Mouse (Mus musculus): ENCODE results near the gene Cdhr3. TPM values are rescaled to one million over a fixed set of nuclear protein-coding genes. Genes with fewer than 3 reads are reported as not detected.
"Not testable (repeated sequence)": the region's sequence is repeated elsewhere in the genome, so short reads cannot be mapped to it uniquely, and the experiment has no call there.

Gene Cdhr3
- polyA plus RNA-seq, 1 experiment from 2014 or later: 0.18 TPM

DNA sequence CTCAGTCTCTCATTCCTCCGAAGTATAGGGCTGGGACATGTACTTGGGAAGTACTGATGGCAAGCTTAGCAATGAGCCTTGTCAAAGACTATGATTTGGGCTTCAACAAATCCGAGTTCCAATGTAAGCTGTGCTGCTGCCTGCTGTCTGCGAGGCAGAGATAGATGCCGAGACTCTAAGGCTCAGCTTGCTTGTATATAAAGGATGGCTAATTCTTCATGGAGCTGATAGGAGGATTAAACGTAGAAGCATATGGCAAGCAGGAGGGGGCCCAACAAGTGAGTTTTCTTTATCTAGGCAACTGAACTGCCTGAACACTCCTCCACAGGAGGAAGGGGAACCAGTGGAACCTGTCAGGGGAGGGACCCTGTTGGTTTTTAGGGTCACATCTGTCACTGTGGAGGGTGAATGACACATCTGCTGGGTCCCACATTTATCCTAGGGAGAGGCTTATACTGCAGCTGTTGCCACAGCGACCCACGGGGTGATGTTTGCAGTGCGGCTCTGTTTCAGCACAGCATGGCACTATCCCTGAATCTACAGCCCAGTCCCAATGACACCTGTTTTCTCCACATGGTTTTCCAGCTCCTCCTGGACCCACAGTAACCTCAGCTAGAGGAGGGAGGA lies 89.2 kb downstream of the Cdhr3 start:
- H3K4me2 ChIP-seq: no peak overlapping the region
- H3K4me1 ChIP-seq (replicated peaks): peaks cover 3% of the 10 kb centered on the region; the same call in 1 of the 2 replicates
- no peaks in the 10 kb centered on the region for H3K9me3 ChIP-seq (replicated peaks)
- H3K36me3 ChIP-seq: no peaks in the 10 kb centered on the region
- no peak overlapping the region for H3K9ac ChIP-seq
- H3K27me3 ChIP-seq (replicated peaks): no peaks in the 10 kb centered on the region; the same call in 1 of the 2 replicates
- WGBS: 57% methylated on average over 8 of the region's 8 CpGs
- ATAC-seq (ENCODE audit: insufficient number of reproducible peaks, low FRiP score): no peak
- no peak overlapping the region for H3K27ac ChIP-seq (ENCODE audit: poor library complexity, severe bottlenecking)
- no peak overlapping the region for H3K4me3 ChIP-seq

DNA sequence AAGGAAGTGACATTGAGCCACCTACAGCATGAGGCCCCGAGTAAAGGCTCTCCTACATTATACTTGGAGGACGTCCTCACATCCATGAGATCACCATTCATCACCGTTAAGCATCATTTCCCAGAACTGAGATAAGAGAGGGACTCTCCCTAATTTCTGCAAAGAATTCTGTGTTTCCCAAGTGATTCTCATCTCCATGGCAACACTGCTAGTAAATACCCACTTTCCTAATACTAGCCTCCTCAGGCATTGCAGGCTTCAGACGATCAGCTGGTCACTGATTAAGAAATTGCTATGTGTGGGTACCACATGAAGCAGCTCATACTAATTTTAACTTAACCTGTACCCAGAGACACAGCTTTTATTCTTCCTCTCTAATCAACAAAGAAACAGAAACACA lies 92.3 kb downstream of the Cdhr3 start:
- Histone ChIP-seq H3K9me3 (replicated peaks) (no peaks in the 10 kb centered on the region), H3K4me1 (replicated peaks) (peaks cover under 1% of the 10 kb centered on the region; the same call in 1 of the 2 replicates), H3K4me2 (no peak overlapping the region), H3K36me3 (no peaks in the 10 kb centered on the region), H3K4me3 (no peak overlapping the region), H3K27ac (ENCODE audit: poor library complexity, severe bottlenecking) (no peak overlapping the region), H3K27me3 (replicated peaks) (no peaks in the 10 kb centered on the region; the same call in 1 of the 2 replicates), H3K9ac (no peak overlapping the region)
- WGBS: 45% methylated on average over 4 of the region's 4 CpGs
- ATAC-seq (ENCODE audit: insufficient number of reproducible peaks, low FRiP score): no peak

DNA sequence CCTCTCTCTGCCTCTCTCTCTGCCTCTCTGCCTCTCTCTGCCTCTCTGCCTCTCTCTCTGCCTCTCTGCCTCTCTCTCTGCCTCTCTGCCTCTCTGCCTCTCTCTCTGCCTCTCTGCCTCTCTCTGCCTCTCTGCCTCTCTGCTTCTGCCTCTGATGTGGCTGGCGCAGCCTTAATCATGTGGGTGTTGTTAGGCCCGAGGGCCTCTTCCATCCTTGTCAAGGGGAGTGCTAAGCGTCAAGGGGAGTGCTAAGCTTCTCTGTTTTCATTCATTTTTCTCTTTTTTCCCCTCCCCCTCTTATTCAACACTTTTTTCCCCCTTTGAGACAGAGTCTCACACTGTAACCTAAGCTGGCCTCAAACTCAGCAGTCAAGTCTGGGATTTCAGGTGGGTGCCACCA lies 92.9 kb downstream of the Cdhr3 start:
- not testable (repeated sequence) for ATAC-seq (ENCODE audit: insufficient number of reproducible peaks, low FRiP score); H3K27ac ChIP-seq (ENCODE audit: poor library complexity, severe bottlenecking); H3K4me2 ChIP-seq; H3K9ac ChIP-seq; H3K4me3 ChIP-seq; H3K36me3 ChIP-seq; H3K9me3 ChIP-seq (replicated peaks); H3K27me3 ChIP-seq (replicated peaks); H3K4me1 ChIP-seq (replicated peaks)
- 31% methylated on average over 3 of the region's 3 CpGs for WGBS

DNA sequence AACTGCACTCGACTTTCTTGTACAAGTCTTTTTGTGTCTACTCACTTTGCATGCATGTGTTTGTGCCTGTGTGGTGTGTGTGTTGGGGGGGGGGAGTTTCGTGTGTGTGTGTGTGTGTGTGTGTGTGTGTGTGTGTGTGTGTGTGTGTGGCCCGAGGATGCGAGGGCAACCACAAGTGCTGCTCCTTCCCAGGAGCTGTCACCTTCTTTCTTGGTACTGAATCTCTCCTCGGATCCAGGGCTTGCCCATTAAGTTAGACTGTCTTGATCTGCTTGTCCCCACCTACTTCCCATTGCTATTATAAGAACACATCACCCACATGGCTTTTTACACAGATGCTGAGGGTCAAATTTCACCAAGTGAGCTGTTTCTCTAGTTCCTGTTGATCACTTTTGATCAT lies 93.9 kb downstream of the Cdhr3 start:
- H3K36me3 ChIP-seq: no peaks in the 10 kb centered on the region
- H3K4me2 ChIP-seq: no peak overlapping the region
- WGBS: 50% methylated on average over 5 of the region's 5 CpGs
- no peaks in the 10 kb centered on the region; the same call in 1 of the 2 replicates for H3K27me3 ChIP-seq (replicated peaks)
- H3K4me1 ChIP-seq (replicated peaks): peaks cover 9% of the 10 kb centered on the region; the same call in 1 of the 2 replicates
- H3K4me3 ChIP-seq: no peak overlapping the region
- H3K9me3 ChIP-seq (replicated peaks): no peaks in the 10 kb centered on the region
- H3K27ac ChIP-seq (ENCODE audit: poor library complexity, severe bottlenecking): no peak overlapping the region
- no peak for ATAC-seq (ENCODE audit: insufficient number of reproducible peaks, low FRiP score)
- no peak overlapping the region for H3K9ac ChIP-seq

DNA sequence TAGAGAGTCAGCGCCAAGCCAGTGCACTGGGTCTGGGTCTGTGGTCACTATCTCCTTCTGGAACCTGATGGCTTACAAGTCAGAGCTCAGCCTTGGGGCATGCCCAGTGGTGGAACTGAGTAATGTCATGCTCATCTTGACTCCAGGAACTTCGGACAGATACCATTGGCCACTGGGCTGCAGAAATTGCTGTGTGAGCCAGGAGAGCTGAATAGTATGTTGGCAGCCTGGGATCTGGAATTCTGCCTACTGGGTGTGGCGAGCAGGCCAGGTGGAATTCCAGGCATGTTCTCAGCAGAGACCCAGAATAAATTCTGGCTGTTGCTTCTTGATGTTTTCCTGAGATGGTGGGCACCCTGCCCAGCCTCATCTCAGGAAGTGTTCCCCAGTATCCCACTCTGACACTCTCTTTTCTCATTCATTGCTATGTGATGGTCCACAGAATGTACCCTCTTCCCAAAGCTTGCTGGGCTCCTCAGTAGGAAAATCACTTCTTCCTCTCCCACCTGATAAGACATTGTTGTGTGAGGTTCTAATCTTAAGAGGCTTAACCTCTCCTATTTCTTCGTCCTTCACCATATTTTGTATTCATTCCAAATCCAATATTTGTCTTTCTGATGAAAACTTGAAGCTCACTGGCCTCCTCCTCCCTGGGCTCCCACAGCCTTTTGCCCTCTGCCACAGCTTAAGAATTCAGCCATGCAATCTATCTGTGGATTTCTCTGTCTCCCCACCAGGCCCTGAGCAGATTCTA lies 97.4 kb downstream of the Cdhr3 start:
- 58% methylated on average over 4 of the region's 4 CpGs for WGBS
- Histone ChIP-seq H3K27ac (ENCODE audit: poor library complexity, severe bottlenecking) (no peak overlapping the region), H3K27me3 (replicated peaks) (no peaks in the 10 kb centered on the region), H3K9me3 (replicated peaks) (no peaks in the 10 kb centered on the region), H3K9ac (no peak overlapping the region), H3K4me2 (no peak overlapping the region), H3K36me3 (no peaks in the 10 kb centered on the region), H3K4me1 (replicated peaks) (peaks cover 9% of the 10 kb centered on the region; the same call in 1 of the 2 replicates), H3K4me3 (no peak overlapping the region)
- 0 out of 2 replicates have a peak, but pooled peaks have one; percentile 25 for ATAC-seq (ENCODE audit: insufficient number of reproducible peaks, low FRiP score)

DNA sequence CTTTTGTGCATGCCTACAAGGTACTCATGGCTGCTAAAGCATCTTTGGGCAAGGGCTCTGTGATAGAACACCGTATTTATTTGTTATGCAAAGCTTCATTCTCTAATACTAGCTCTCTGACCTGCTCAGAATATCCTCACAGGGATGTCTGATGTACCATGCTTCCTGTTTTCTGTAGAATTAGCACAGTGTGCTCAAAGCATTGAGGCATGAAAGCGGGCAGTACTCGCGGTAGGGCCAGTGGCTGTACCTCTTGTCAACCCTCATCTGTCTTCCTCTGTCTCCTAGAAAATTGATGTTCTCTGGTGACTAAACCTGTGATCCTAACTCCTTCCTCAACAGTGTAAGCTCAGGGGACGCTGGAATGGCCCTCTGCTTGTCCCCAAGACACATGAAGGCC lies 98.6 kb downstream of the Cdhr3 start:
- Histone ChIP-seq H3K9me3 (replicated peaks) (no peaks in the 10 kb centered on the region), H3K27ac (ENCODE audit: poor library complexity, severe bottlenecking) (no peak overlapping the region), H3K27me3 (replicated peaks) (no peaks in the 10 kb centered on the region), H3K4me1 (replicated peaks) (peaks cover 13% of the 10 kb centered on the region; the same call in 1 of the 2 replicates), H3K4me3 (no peak overlapping the region), H3K36me3 (no peaks in the 10 kb centered on the region), H3K9ac (no peak overlapping the region), H3K4me2 (no peak overlapping the region)
- ATAC-seq (ENCODE audit: insufficient number of reproducible peaks, low FRiP score): no peak
- 79% methylated on average over 5 of the region's 5 CpGs for WGBS

DNA sequence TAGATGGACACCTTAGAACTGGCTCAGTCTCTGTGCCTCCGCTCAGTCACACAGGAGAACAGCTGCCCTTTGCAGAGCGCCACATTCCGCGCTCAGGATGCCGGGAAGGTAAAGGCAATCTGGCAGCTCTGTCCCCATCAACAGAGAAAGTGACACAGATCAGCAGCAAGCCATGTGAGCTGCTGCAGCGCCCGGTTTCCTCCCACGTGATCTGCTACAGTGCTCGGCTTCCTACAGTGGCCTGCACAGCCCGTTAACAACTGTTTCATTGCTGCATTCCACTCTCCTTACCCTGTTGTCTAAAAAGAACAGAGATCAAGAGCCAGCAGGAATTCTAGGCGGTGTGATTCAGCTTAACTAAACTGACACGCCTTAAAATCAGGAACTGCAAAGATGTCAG lies 102.9 kb downstream of the Cdhr3 start:
- Histone ChIP-seq H3K27ac (ENCODE audit: poor library complexity, severe bottlenecking) (no peak overlapping the region), H3K4me3 (no peak overlapping the region), H3K4me2 (peak overlapping the region; percentile 27), H3K4me1 (replicated peaks) (0 out of 2 replicates have a peak, but pooled peaks cover 6% of the 10 kb centered on the region), H3K36me3 (no peaks in the 10 kb centered on the region), H3K9me3 (replicated peaks) (no peaks in the 10 kb centered on the region), H3K27me3 (replicated peaks) (no peaks in the 10 kb centered on the region), H3K9ac (no peak overlapping the region)
- peak; percentile 39; the same call in 1 of the 2 replicates for ATAC-seq (ENCODE audit: insufficient number of reproducible peaks, low FRiP score)
- WGBS: 39% methylated on average over 12 of the region's 12 CpGs

DNA sequence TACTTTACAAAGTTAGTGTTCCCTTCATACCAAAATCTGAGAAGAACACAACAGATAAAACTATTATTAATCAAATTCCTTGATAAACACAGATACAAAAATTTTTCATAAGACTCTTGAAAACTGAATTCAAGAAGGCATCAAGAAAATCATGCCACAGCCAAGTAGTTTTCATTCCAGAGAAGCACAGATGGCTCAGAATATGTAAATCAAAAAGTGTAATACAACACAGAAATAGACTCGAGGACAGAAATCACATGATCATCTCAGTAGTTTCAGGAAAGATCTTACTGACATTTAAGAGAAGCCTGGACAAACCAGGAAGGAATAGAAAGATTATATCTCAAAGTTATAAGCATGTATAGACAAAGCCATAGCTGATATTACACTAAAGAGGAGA lies 106.4 kb downstream of the Cdhr3 start:
- Histone ChIP-seq H3K4me1 (replicated peaks) (0 out of 2 replicates have a peak, but pooled peaks cover 4% of the 10 kb centered on the region), H3K9ac (no peak overlapping the region), H3K4me2 (no peak overlapping the region), H3K27ac (ENCODE audit: poor library complexity, severe bottlenecking) (no peak overlapping the region), H3K27me3 (replicated peaks) (no peaks in the 10 kb centered on the region), H3K36me3 (no peaks in the 10 kb centered on the region), H3K9me3 (replicated peaks) (no peaks in the 10 kb centered on the region), H3K4me3 (no peak overlapping the region)
- ATAC-seq (ENCODE audit: insufficient number of reproducible peaks, low FRiP score): no peak
- WGBS: 60% methylated on average over 1 of the region's 1 CpGs

Small RNA genes within 50 kb of the gene (microRNA-seq; reads per million reads assigned to microRNA genes)
- gene Gm22904: not detected

Other genes starting within 250 kb of the Cdhr3 start
- gene Sypl, start 139.0 kb downstream of the Cdhr3 start, polyA plus RNA-seq (2016; fragmentation: Nextera tagmentation; extraction: Ambion mirVana): 95.8 and 98.8 TPM in 2 replicates
- 11.1 and 11.4 TPM in 2 replicates for gene Atxn7l1, start 54.8 kb upstream of the Cdhr3 start, polyA plus RNA-seq (2016; fragmentation: Nextera tagmentation; extraction: Ambion mirVana)